Mouse (Mus musculus): ENCODE data around the gene E2f2. TPM values are rescaled to one million over a fixed set of nuclear protein-coding genes. Genes with fewer than 3 reads are reported as not detected.

E2f2 gene
- total RNA-seq, 1 experiment from 2014 or later: 4.1 TPM

Other genes starting within 250 kb of the E2f2 start
- 52.6 and 57.3 TPM in 2 replicates for gene Hmgcl, start 225.9 kb upstream of the E2f2 start, total RNA-seq (2021)
- 13.0 and 15.7 TPM in 2 replicates for gene Gale, start 208.7 kb upstream of the E2f2 start, total RNA-seq (2021)
- gene Lypla2, start 199.8 kb upstream of the E2f2 start, total RNA-seq (2021): 66.4 and 74.3 TPM in 2 replicates
- 30.8 and 33.2 TPM in 2 replicates for gene Pithd1, start 185.1 kb upstream of the E2f2 start, total RNA-seq (2021)
- 40.8 and 42.3 TPM in 2 replicates for gene Eloa, start 150.6 kb upstream of the E2f2 start, total RNA-seq (2021)
- 605 and 780 TPM in 2 replicates for gene Rpl11, start 119.0 kb upstream of the E2f2 start, total RNA-seq (2021)
- gene Id3, start 28.9 kb upstream of the E2f2 start, total RNA-seq (2021): 59.6 and 78.0 TPM in 2 replicates
- 1.8 and 2.8 TPM in 2 replicates for gene Asap3, start 34.0 kb downstream of the E2f2 start, total RNA-seq (2021)
- gene Tcea3, start 75.3 kb downstream of the E2f2 start, total RNA-seq (2021): 2.3 TPM in 2 replicates
- 20.0 and 22.0 TPM in 2 replicates for gene Zfp46, start 112.3 kb downstream of the E2f2 start, total RNA-seq (2021)
- 73.9 and 97.0 TPM in 2 replicates for gene Hnrnpr, start 138.5 kb downstream of the E2f2 start, total RNA-seq (2021)

Data from adrenal gland, postnatal 25 days (tissue).